Mouse (Mus musculus): ENCODE results near the gene Rps6kb2.

- TF ChIP-seq CTCF (IDR thresholded peaks at IDR 0.05; ENCODE audit: low read depth) (no peak), EP300 (IDR thresholded peaks at IDR 0.05; ENCODE audit: low read depth) (no peak)
Observed at GRCm38 (mm10) chr19:4187303-4187702, 24.1 kb upstream of the Rps6kb2 start.

Data from liver, postnatal 0 days (tissue).